In genomic region chr17:86784405-86784977, GRCm38 (mm10) we compare ENCODE assay signal across 23 mouse cellular contexts. TPM values are rescaled to one million over a fixed set of nuclear protein-coding genes. Genes with fewer than 3 reads are reported as not detected.
DNase-seq lines count a peak whose midpoint lies in the region; ATAC-seq lines count a peak whose summit lies in the region.
"Had no signal": no experiment of that assay in that cellular context is flagged by ENCODE, and none has a peak within 500 bp of the region (broad histone marks: within the 10 kb centered on the region; RNA-seq: fewer than 3 reads in every experiment).

No protein-coding gene starts in this region.

- peaks cover 34% of the 10 kb centered on the region for H3K4me1 ChIP-seq in embryonic facial prominence, embryonic 14.5 days (ENCODE audit: control insufficient read depth, insufficient read depth, low read length)
- peaks cover 48% of the 10 kb centered on the region for H3K4me1 ChIP-seq in embryonic facial prominence, embryonic 10.5 days
- peaks cover 71% of the 10 kb centered on the region for H3K4me1 ChIP-seq in kidney, embryonic 15.5 days
- no peaks in the 10 kb centered on the region for H3K4me1 ChIP-seq in midbrain, embryonic 11.5 days (ENCODE audit: control insufficient read depth, insufficient read depth, low read length)
- peaks cover 13% of the 10 kb centered on the region for H3K4me1 ChIP-seq in midbrain, embryonic 16.5 days (ENCODE audit: control insufficient read depth, insufficient read depth, low read length)

- H3K9me3 ChIP-seq in embryonic facial prominence, embryonic 14.5 days (ENCODE audit: control insufficient read depth, low read length), result no peaks in the 10 kb centered on the region
- H3K9me3 ChIP-seq in embryonic facial prominence, embryonic 10.5 days, result no peaks in the 10 kb centered on the region
- H3K9me3 ChIP-seq in kidney, embryonic 15.5 days (replicated peaks), result no peaks in the 10 kb centered on the region
- H3K9me3 ChIP-seq in midbrain, embryonic 11.5 days (ENCODE audit: control insufficient read depth, low read length), result no peaks in the 10 kb centered on the region
- H3K9me3 ChIP-seq in midbrain, embryonic 16.5 days (replicated peaks; ENCODE audit: control insufficient read depth, low read length, poor library complexity, severe bottlenecking), result no peaks in the 10 kb centered on the region
- H3K9me3 ChIP-seq: heart, embryonic 10.5 days; limb, embryonic 12.5 days; liver, embryonic 13.5 days; lung, embryonic 15.5 days had no signal

- H3K4me2 ChIP-seq in embryonic facial prominence, embryonic 14.5 days (ENCODE audit: low read depth, low read length), result no peak overlapping the region
- no peak overlapping the region for H3K4me2 ChIP-seq in kidney, embryonic 15.5 days
- H3K4me2 ChIP-seq in midbrain, embryonic 11.5 days, result no peak overlapping the region
- H3K4me2 ChIP-seq in midbrain, embryonic 16.5 days (ENCODE audit: low read length), result no peak overlapping the region
- H3K4me2 ChIP-seq: limb, embryonic 12.5 days; liver, embryonic 13.5 days; lung, embryonic 15.5 days had no signal

- DNase-seq in embryonic facial prominence, embryonic 14.5 days (ENCODE audit: low spot score), result no peak
- no peak for DNase-seq in embryonic facial prominence, embryonic 10.5 days (ENCODE audit: low spot score)
- DNase-seq in kidney, adult 8-10 months, result no peak
- peak; percentile 73 for DNase-seq in midbrain, embryonic 11.5 days (ENCODE audit: low spot score, missing footprints)
- no peak for DNase-seq in spleen, postnatal 4 days (ENCODE audit: low spot score in 2 of 2)
- no peak for DNase-seq in adrenal gland, postnatal 25 days
- DNase-seq: cerebellum, adult 2 months; cerebellum, postnatal 36 days; forebrain, postnatal 0 days; gastrocnemius, postnatal 25 days; heart, postnatal 10 days; liver, embryonic 13.5 days; thymus, adult 2 months; thymus, postnatal 4 days had no signal

- no peak overlapping the region for H3K9ac ChIP-seq in embryonic facial prominence, embryonic 14.5 days (ENCODE audit: low read depth, low read length)
- no peak overlapping the region for H3K9ac ChIP-seq in kidney, embryonic 15.5 days
- H3K9ac ChIP-seq in midbrain, embryonic 11.5 days (ENCODE audit: low read length), result no peak overlapping the region
- no peak overlapping the region for H3K9ac ChIP-seq in midbrain, embryonic 16.5 days (ENCODE audit: low read depth, low read length)
- H3K9ac ChIP-seq: forebrain, postnatal 0 days; limb, embryonic 12.5 days; liver, embryonic 13.5 days; lung, embryonic 15.5 days had no signal

- ATAC-seq in embryonic facial prominence, embryonic 14.5 days (ENCODE audit: low read depth), result no peak
- no peak for ATAC-seq in kidney, embryonic 15.5 days (replicated peaks; ENCODE audit: low FRiP score)
- ATAC-seq in midbrain, embryonic 11.5 days (ENCODE audit: low FRiP score), result no peak
- no peak for ATAC-seq in midbrain, embryonic 16.5 days
- ATAC-seq: forebrain, postnatal 0 days; hindbrain, postnatal 0 days; intestine, embryonic 16.5 days had no signal

- H3K27ac ChIP-seq in embryonic facial prominence, embryonic 14.5 days (replicated peaks; ENCODE audit: low read depth, low read length), result peak overlapping the region; percentile 36; the same call in 1 of the 2 replicates
- H3K27ac ChIP-seq in embryonic facial prominence, embryonic 10.5 days (replicated peaks), result no peak overlapping the region
- peak overlapping the region; percentile 79 for H3K27ac ChIP-seq in kidney, embryonic 15.5 days
- H3K27ac ChIP-seq in midbrain, embryonic 11.5 days (ENCODE audit: low read depth, low read length), result no peak overlapping the region
- no peak overlapping the region for H3K27ac ChIP-seq in midbrain, embryonic 16.5 days (ENCODE audit: low read length)
- H3K27ac ChIP-seq: limb, embryonic 12.5 days; liver, embryonic 13.5 days; macrophage; stomach, postnatal 0 days had no signal

- no peaks in the 10 kb centered on the region for H3K27me3 ChIP-seq in embryonic facial prominence, embryonic 14.5 days (replicated peaks; ENCODE audit: control insufficient read depth, insufficient read depth, low read length)
- H3K27me3 ChIP-seq in embryonic facial prominence, embryonic 10.5 days (replicated peaks; ENCODE audit: low read depth, poor library complexity, severe bottlenecking), result 0 out of 2 replicates have a peak, but pooled peaks cover 4% of the 10 kb centered on the region
- no peaks in the 10 kb centered on the region for H3K27me3 ChIP-seq in kidney, embryonic 15.5 days
- H3K27me3 ChIP-seq in midbrain, embryonic 11.5 days (ENCODE audit: control insufficient read depth, insufficient read depth, low read length), result no peaks in the 10 kb centered on the region
- no peaks in the 10 kb centered on the region for H3K27me3 ChIP-seq in midbrain, embryonic 16.5 days (ENCODE audit: control insufficient read depth, insufficient read depth, low read depth, low read length)
- H3K27me3 ChIP-seq: liver, embryonic 13.5 days; lung, embryonic 15.5 days had no signal

- WGBS in embryonic facial prominence, embryonic 14.5 days, result 71% methylated on average over 10 of the region's 10 CpGs
- 75% methylated on average over 10 of the region's 10 CpGs for WGBS in embryonic facial prominence, embryonic 10.5 days
- 67% methylated on average over 10 of the region's 10 CpGs for WGBS in kidney, embryonic 15.5 days
- 75% methylated on average over 10 of the region's 10 CpGs for WGBS in midbrain, embryonic 11.5 days
- 61% methylated on average over 10 of the region's 10 CpGs for WGBS in midbrain, embryonic 16.5 days

- no peak overlapping the region for H3K4me3 ChIP-seq in embryonic facial prominence, embryonic 14.5 days (ENCODE audit: low read depth, low read length)
- H3K4me3 ChIP-seq in embryonic facial prominence, embryonic 10.5 days, result no peak overlapping the region
- H3K4me3 ChIP-seq in kidney, embryonic 15.5 days (replicated peaks), result no peak overlapping the region
- no peak overlapping the region for H3K4me3 ChIP-seq in midbrain, embryonic 11.5 days (ENCODE audit: low read depth, low read length)
- no peak overlapping the region for H3K4me3 ChIP-seq in midbrain, embryonic 16.5 days (ENCODE audit: low read depth, low read length)
- H3K4me3 ChIP-seq: heart, embryonic 10.5 days; limb, embryonic 12.5 days; liver, embryonic 13.5 days; lung, embryonic 15.5 days had no signal

- no peaks in the 10 kb centered on the region for H3K36me3 ChIP-seq in embryonic facial prominence, embryonic 14.5 days (ENCODE audit: control insufficient read depth, insufficient read depth, low read length)
- no peaks in the 10 kb centered on the region for H3K36me3 ChIP-seq in embryonic facial prominence, embryonic 10.5 days (replicated peaks)
- no peaks in the 10 kb centered on the region for H3K36me3 ChIP-seq in kidney, embryonic 15.5 days
- no peaks in the 10 kb centered on the region for H3K36me3 ChIP-seq in midbrain, embryonic 11.5 days (ENCODE audit: control insufficient read depth, insufficient read depth, low read length)
- H3K36me3 ChIP-seq in midbrain, embryonic 16.5 days (ENCODE audit: control insufficient read depth, insufficient read depth, low read length), result no peaks in the 10 kb centered on the region
- H3K36me3 ChIP-seq: heart, embryonic 10.5 days; limb, embryonic 12.5 days; liver, embryonic 13.5 days; lung, embryonic 15.5 days had no signal

RNA-seq across cellular contexts. Expression of gene Epas1, which starts 31.0 kb away (rescaled TPM):
- polyA plus RNA-seq in embryonic facial prominence, embryonic 14.5 days (2014; fragmentation: Nextera tagmentation; extraction: Ambion mirVana), result 10.9 and 14.3 TPM in 2 replicates
- 2.8 and 2.9 TPM in 2 replicates for polyA plus RNA-seq in embryonic facial prominence, embryonic 10.5 days (2016; fragmentation: Nextera tagmentation; extraction: Ambion mirVana)
- 8.4 and 9.5 TPM in 2 replicates for polyA plus RNA-seq in kidney, embryonic 15.5 days (2015; fragmentation: Nextera tagmentation; extraction: Ambion mirVana)
- polyA plus RNA-seq in midbrain, embryonic 11.5 days (2014; fragmentation: Nextera tagmentation; extraction: Ambion mirVana), result 7.3 and 8.6 TPM in 2 replicates
- 4.8 and 5.4 TPM in 2 replicates for polyA plus RNA-seq in midbrain, embryonic 16.5 days (2015; fragmentation: Nextera tagmentation; extraction: Ambion mirVana)
- 174 and 183 TPM in 2 replicates for total RNA-seq in adrenal gland, postnatal 25 days (2021)

Comparison
In these comparisons a context has a peak if more than half of its experiments do, and no peak if none do; other contexts are left out.
1. H3K27ac ChIP-seq: peak in embryonic facial prominence, embryonic 14.5 days (single experiment) and kidney, embryonic 15.5 days (single experiment); none in embryonic facial prominence, embryonic 10.5 days (single experiment), midbrain, embryonic 11.5 days (single experiment) and midbrain, embryonic 16.5 days (single experiment).